Mouse (Mus musculus): ENCODE data around the gene Asic2.

GRCm38 (mm10) chr11:81583195-81583594 lies 385.1 kb downstream of the Asic2 start:
- peak; percentile 20; the same call in 1 of the 2 replicates for TF ChIP-seq CTCF (IDR thresholded peaks at IDR 0.05; ENCODE audit: low read depth)
- TF ChIP-seq EP300 (optimal IDR thresholded peaks at IDR 0.05), result no peak

Measured in stomach, postnatal 0 days (tissue).